Comparison of ENCODE assay signal across 9 mouse cellular contexts in genomic region chr10:43830251-43831018, GRCm38 (mm10).
DNase-seq lines count a peak whose midpoint lies in the region; ATAC-seq and TF ChIP-seq lines count a peak whose summit lies in the region.
"Had no signal": no experiment of that assay in that cellular context is flagged by ENCODE, and none has a peak within 500 bp of the region (broad histone marks: within the 10 kb centered on the region; RNA-seq: fewer than 3 reads in every experiment).

No protein-coding gene starts in this region.

- TF ChIP-seq EP300 in heart, postnatal 0 days (IDR thresholded peaks at IDR 0.05; ENCODE audit: low read depth): no peak
- no peak for TF ChIP-seq EP300 in liver, embryonic 14.5 days (IDR thresholded peaks at IDR 0.05; ENCODE audit: low read depth)

- H3K4me3 ChIP-seq in heart, postnatal 0 days (ENCODE audit: low read depth, low read length): no peak overlapping the region
- H3K4me3 ChIP-seq in midbrain, embryonic 14.5 days (replicated peaks; ENCODE audit: low read depth, low read length): no peak overlapping the region
- H3K4me3 ChIP-seq in midbrain, embryonic 15.5 days: no peak overlapping the region
- no peak overlapping the region for H3K4me3 ChIP-seq in liver, embryonic 14.5 days (ENCODE audit: insufficient read depth in 1 of 2, low read depth in 2 of 2, low read length in 2 of 2)

- WGBS in heart, postnatal 0 days: 33% methylated on average over 17 of the region's 17 CpGs
- 36% methylated on average over 17 of the region's 17 CpGs for WGBS in midbrain, embryonic 14.5 days
- WGBS in midbrain, embryonic 15.5 days: 35% methylated on average over 17 of the region's 17 CpGs
- 44% methylated on average over 17 of the region's 17 CpGs for WGBS in liver, embryonic 14.5 days (ENCODE audit: insufficient replicate concordance)

- H3K36me3 ChIP-seq in heart, postnatal 0 days (replicated peaks; ENCODE audit: control insufficient read depth, insufficient read depth, low read length): no peaks in the 10 kb centered on the region
- no peaks in the 10 kb centered on the region for H3K36me3 ChIP-seq in midbrain, embryonic 14.5 days (ENCODE audit: control insufficient read depth, insufficient read depth, low read length)
- H3K36me3 ChIP-seq in midbrain, embryonic 15.5 days (replicated peaks): no peaks in the 10 kb centered on the region
- H3K36me3 ChIP-seq in liver, embryonic 14.5 days (replicated peaks; ENCODE audit: control insufficient read depth, insufficient read depth, low read depth): no peaks in the 10 kb centered on the region

- H3K27ac ChIP-seq in heart, postnatal 0 days (ENCODE audit: low read depth): no peak overlapping the region
- no peak overlapping the region for H3K27ac ChIP-seq in midbrain, embryonic 14.5 days (replicated peaks; ENCODE audit: low read depth, low read length)
- no peak overlapping the region for H3K27ac ChIP-seq in midbrain, embryonic 15.5 days
- no peak overlapping the region for H3K27ac ChIP-seq in liver, embryonic 14.5 days

- no peak for DNase-seq in heart, postnatal 0 days (ENCODE audit: low spot score)
- no peak for DNase-seq in heart, adult 8-10 months (ENCODE audit: low spot score)
- DNase-seq in midbrain, embryonic 14.5 days: peak; percentile 34
- DNase-seq in liver, embryonic 14.5 days (ENCODE audit: low read depth in 3 of 3, low spot score in 3 of 3): no peak
- peak; percentile 11 for DNase-seq in telencephalon, adult 2 months (ENCODE audit: low read depth, low spot score)
- DNase-seq in embryo, embryonic 9.5 days (ENCODE audit: extremely low spot score): no peak
- no peak for DNase-seq in embryo, embryonic 10.5 days (ENCODE audit: low spot score)
- DNase-seq: cerebellum, adult 8-10 months had no signal

- no peak overlapping the region for H3K9ac ChIP-seq in heart, postnatal 0 days (replicated peaks; ENCODE audit: low read depth, low read length)
- H3K9ac ChIP-seq in midbrain, embryonic 14.5 days (replicated peaks; ENCODE audit: low read length): no peak overlapping the region
- H3K9ac ChIP-seq in midbrain, embryonic 15.5 days: no peak overlapping the region
- H3K9ac ChIP-seq in liver, embryonic 14.5 days (replicated peaks): no peak overlapping the region

- H3K9me3 ChIP-seq in heart, postnatal 0 days (replicated peaks; ENCODE audit: control insufficient read depth, low read length): no peaks in the 10 kb centered on the region; the same call in 1 of the 2 replicates
- 0 out of 2 replicates have a peak, but pooled peaks cover 3% of the 10 kb centered on the region for H3K9me3 ChIP-seq in midbrain, embryonic 14.5 days (ENCODE audit: control insufficient read depth, low read length)
- H3K9me3 ChIP-seq in midbrain, embryonic 15.5 days: no peaks in the 10 kb centered on the region
- no peaks in the 10 kb centered on the region for H3K9me3 ChIP-seq in liver, embryonic 14.5 days (ENCODE audit: control insufficient read depth, low read length)

- H3K27me3 ChIP-seq in heart, postnatal 0 days (ENCODE audit: control insufficient read depth, insufficient read depth, low read length): no peaks in the 10 kb centered on the region
- H3K27me3 ChIP-seq in midbrain, embryonic 14.5 days (ENCODE audit: control insufficient read depth, insufficient read depth, low read length): no peaks in the 10 kb centered on the region
- no peaks in the 10 kb centered on the region for H3K27me3 ChIP-seq in midbrain, embryonic 15.5 days (replicated peaks)
- no peaks in the 10 kb centered on the region for H3K27me3 ChIP-seq in liver, embryonic 14.5 days (ENCODE audit: control insufficient read depth, insufficient read depth, low read length)

- TF ChIP-seq CTCF in heart, postnatal 0 days (IDR thresholded peaks at IDR 0.05; ENCODE audit: low read depth): no peak
- TF ChIP-seq CTCF in liver, embryonic 14.5 days (IDR thresholded peaks at IDR 0.05; ENCODE audit: low read depth): no peak

- H3K4me2 ChIP-seq in heart, postnatal 0 days (ENCODE audit: low read depth, low read length): 0 out of 2 replicates have a peak overlapping the region, but pooled peaks have one; percentile 1
- H3K4me2 ChIP-seq in midbrain, embryonic 14.5 days (ENCODE audit: low read length): no peak overlapping the region
- no peak overlapping the region for H3K4me2 ChIP-seq in midbrain, embryonic 15.5 days
- H3K4me2 ChIP-seq in liver, embryonic 14.5 days (ENCODE audit: low read depth): peak overlapping the region; percentile 22; the same call in 1 of the 2 replicates

- peaks cover 9% of the 10 kb centered on the region; the same call in 1 of the 2 replicates for H3K4me1 ChIP-seq in heart, postnatal 0 days (ENCODE audit: control insufficient read depth, insufficient read depth)
- H3K4me1 ChIP-seq in midbrain, embryonic 14.5 days (ENCODE audit: control insufficient read depth, insufficient read depth, low read length): 0 out of 2 replicates have a peak, but pooled peaks cover 4% of the 10 kb centered on the region
- peaks cover 5% of the 10 kb centered on the region; the same call in 1 of the 2 replicates for H3K4me1 ChIP-seq in midbrain, embryonic 15.5 days
- peaks cover 0 to 4% of the 10 kb centered on the region in 2 experiments; a peak in 1 of 4 replicates for H3K4me1 ChIP-seq in liver, embryonic 14.5 days (replicated peaks; ENCODE audit: control insufficient read depth in 2 of 2, insufficient read depth in 2 of 2, low read length in 1 of 2)

- ATAC-seq in heart, postnatal 0 days (ENCODE audit: insufficient read depth, low read depth): no peak
- no peak for ATAC-seq in midbrain, embryonic 14.5 days (ENCODE audit: low FRiP score, low TSS enrichment)
- no peak for ATAC-seq in midbrain, embryonic 15.5 days (replicated peaks)
- no peak for ATAC-seq in liver, embryonic 14.5 days (ENCODE audit: insufficient read depth)

Comparison
In these comparisons a context has a peak if more than half of its experiments do, and no peak if none do; other contexts are left out.
1. DNase-seq: peak in midbrain, embryonic 14.5 days (single experiment) and telencephalon, adult 2 months (single experiment); none in heart, postnatal 0 days (single experiment), heart, adult 8-10 months (single experiment), liver, embryonic 14.5 days (0 of 3), embryo, embryonic 9.5 days (single experiment) and embryo, embryonic 10.5 days (single experiment).
2. H3K4me2 ChIP-seq: peak in heart, postnatal 0 days (single experiment) and liver, embryonic 14.5 days (single experiment); none in midbrain, embryonic 14.5 days (single experiment) and midbrain, embryonic 15.5 days (single experiment).